In the genomic region with DNA sequence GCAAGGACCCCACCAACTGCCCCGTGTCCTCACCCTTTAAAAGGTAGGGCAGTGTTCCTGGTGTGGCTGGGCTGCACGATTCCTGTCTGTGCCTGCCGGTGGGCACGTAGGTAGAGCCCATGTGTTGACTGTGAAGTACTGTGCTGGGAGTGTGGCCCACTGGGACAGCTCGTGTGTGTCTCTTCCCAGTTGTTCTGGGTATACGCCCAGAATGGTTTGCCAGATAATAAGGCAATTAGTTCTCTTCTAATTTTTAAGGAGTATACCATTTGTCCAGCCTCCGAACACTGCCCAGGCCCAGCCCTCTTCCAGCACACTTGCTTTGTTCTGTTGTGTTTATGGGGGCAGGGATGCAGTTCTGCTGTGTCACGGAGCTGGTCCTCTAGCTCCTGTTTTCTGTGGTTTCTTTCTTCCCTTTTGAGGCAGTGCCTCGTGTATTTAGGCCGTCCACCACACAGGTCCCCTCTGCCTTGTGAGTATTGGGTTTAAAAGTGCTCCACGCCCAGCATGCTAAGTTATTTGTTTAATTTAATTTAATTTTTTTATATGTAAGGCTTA, we compare ENCODE assay signal across 12 mouse cellular contexts. TPM values are rescaled to one million over a fixed set of nuclear protein-coding genes. Genes with fewer than 3 reads are reported as not detected.
DNase-seq lines count a peak whose midpoint lies in the region; ATAC-seq and TF ChIP-seq lines count a peak whose summit lies in the region.
"Had no signal": no experiment of that assay in that cellular context is flagged by ENCODE, and none has a peak within 500 bp of the region (broad histone marks: within the 10 kb centered on the region; RNA-seq: fewer than 3 reads in every experiment).

No protein-coding gene starts in this region.

- peaks cover 41% of the 10 kb centered on the region for H3K4me1 ChIP-seq in lung, embryonic 15.5 days
- H3K4me1 ChIP-seq in brown adipose tissue, adult 24 weeks (ENCODE audit: control insufficient read depth, insufficient read depth, insufficient read length, low read length): peaks cover 31% of the 10 kb centered on the region
- H3K4me1 ChIP-seq in liver, embryonic 12.5 days: peaks cover 65% of the 10 kb centered on the region
- H3K4me1 ChIP-seq in small intestine, adult 2 months (ENCODE audit: control insufficient read depth, insufficient read depth, insufficient read length, low read length): peaks cover 29% of the 10 kb centered on the region

- intact Hi-C loops in left cerebral cortex, postnatal 10 days (cut with DNase I): no loop called here

- no peak for TF ChIP-seq CTCF in small intestine, adult 2 months (IDR thresholded peaks at IDR 0.05; ENCODE audit: extremely low read depth, insufficient read length, insufficient replicate concordance, low read depth, low read length)

- H3K9ac ChIP-seq in lung, embryonic 15.5 days: no peak overlapping the region
- H3K9ac ChIP-seq in liver, embryonic 12.5 days: peak overlapping the region; percentile 29

- no peak for TF ChIP-seq POLR2A in small intestine, adult 2 months (IDR thresholded peaks at IDR 0.05; ENCODE audit: low read depth, low read length)

- no peak overlapping the region for H3K4me2 ChIP-seq in lung, embryonic 15.5 days
- peak overlapping the region; percentile 33 for H3K4me2 ChIP-seq in liver, embryonic 12.5 days

- 62% methylated on average over 11 of the region's 11 CpGs for WGBS in lung, embryonic 15.5 days
- WGBS in liver, embryonic 12.5 days (ENCODE audit: insufficient replicate concordance): 30% methylated on average over 11 of the region's 11 CpGs
- WGBS in small intestine, adult 2 months: 74% methylated on average over 11 of the region's 11 CpGs

- DNase-seq in lung, postnatal 36 days: no peak
- DNase-seq in left cerebral cortex, postnatal 10 days (ENCODE audit: extremely low spot score in 1 of 2, low spot score in 2 of 2): no peak
- no peak for DNase-seq in layer of hippocampus, postnatal 14 days (ENCODE audit: low spot score in 2 of 2)
- DNase-seq: cerebellum, adult 9-10 months; kidney, postnatal 4 days had no signal

- no peak overlapping the region for H3K4me3 ChIP-seq in lung, embryonic 15.5 days
- H3K4me3 ChIP-seq in brown adipose tissue, adult 24 weeks (ENCODE audit: insufficient read depth, low read depth, low read length): no peak overlapping the region
- H3K4me3 ChIP-seq in liver, embryonic 12.5 days: no peak overlapping the region
- no peak overlapping the region for H3K4me3 ChIP-seq in small intestine, adult 2 months (ENCODE audit: low read depth, low read length)

- H3K27ac ChIP-seq in lung, embryonic 15.5 days: peak overlapping the region; percentile 11; the same call in 1 of the 2 replicates
- H3K27ac ChIP-seq in brown adipose tissue, adult 24 weeks (replicated peaks; ENCODE audit: low read depth, low read length): peak overlapping the region; percentile 4; the same call in 1 of the 2 replicates
- peak overlapping the region; percentile 32 for H3K27ac ChIP-seq in liver, embryonic 12.5 days
- peak overlapping the region; percentile 63 for H3K27ac ChIP-seq in small intestine, adult 2 months (ENCODE audit: insufficient read depth, low read depth, low read length)

- H3K9me3 ChIP-seq in lung, embryonic 15.5 days: no peaks in the 10 kb centered on the region
- H3K9me3 ChIP-seq in liver, embryonic 12.5 days (replicated peaks): no peaks in the 10 kb centered on the region

- no peaks in the 10 kb centered on the region for H3K36me3 ChIP-seq in lung, embryonic 15.5 days
- H3K36me3 ChIP-seq in liver, embryonic 12.5 days: no peaks in the 10 kb centered on the region
- H3K36me3 ChIP-seq in small intestine, adult 2 months (ENCODE audit: control insufficient read depth, insufficient read depth, low read length): no peaks in the 10 kb centered on the region

- ATAC-seq in lung, embryonic 15.5 days (ENCODE audit: borderline replicate concordance, extremely low read depth, low FRiP score, low TSS enrichment): no peak
- ATAC-seq in liver, embryonic 12.5 days: peak; percentile 14; the same call in 1 of the 2 replicates

- no peaks in the 10 kb centered on the region for H3K27me3 ChIP-seq in lung, embryonic 15.5 days
- H3K27me3 ChIP-seq in liver, embryonic 12.5 days (replicated peaks): no peaks in the 10 kb centered on the region
- no peaks in the 10 kb centered on the region for H3K27me3 ChIP-seq in small intestine, adult 2 months (ENCODE audit: control insufficient read depth, insufficient read depth, low read length)

RNA-seq across cellular contexts. Expression of gene Acot7, which starts 12.2 kb away (rescaled TPM):
- 67.6 and 72.5 TPM in 2 replicates for polyA plus RNA-seq in lung, embryonic 15.5 days (2015; fragmentation: Nextera tagmentation; extraction: Ambion mirVana)
- polyA plus RNA-seq in brown adipose tissue, adult 24 weeks (2012; ENCODE audit: insufficient read depth, insufficient read length, missing spikeins): 15.6 and 19.4 TPM in 2 replicates
- 33.0 and 36.2 TPM in 2 replicates for polyA plus RNA-seq in liver, embryonic 12.5 days (2016; fragmentation: Nextera tagmentation; extraction: Ambion mirVana)
- 30.0 and 33.4 TPM in 2 replicates for polyA plus RNA-seq in small intestine, adult 2 months (2012; rRNA removed)
- 100 to 1,000 TPM; 415 to 420 TPM for total RNA-seq in left cerebral cortex, postnatal 10 days (2021)
- 100 to 1,000 TPM; 352 to 388 TPM for total RNA-seq in layer of hippocampus, postnatal 14 days (2021)

RNA-seq across cellular contexts. Expression of gene Hes2, which starts 31.5 kb away (rescaled TPM):
- 0.26 and 0.61 TPM in 2 replicates for polyA plus RNA-seq in lung, embryonic 15.5 days (2015; fragmentation: Nextera tagmentation; extraction: Ambion mirVana)
- polyA plus RNA-seq in brown adipose tissue, adult 24 weeks (2012; ENCODE audit: insufficient read depth, insufficient read length, missing spikeins): not detected in 2 replicates
- 0.05 TPM in 1 of 2 replicates, not detected in the other for polyA plus RNA-seq in liver, embryonic 12.5 days (2016; fragmentation: Nextera tagmentation; extraction: Ambion mirVana)
- 8.3 and 51.7 TPM in 2 replicates for polyA plus RNA-seq in small intestine, adult 2 months (2012; rRNA removed)
- total RNA-seq in left cerebral cortex, postnatal 10 days (2021): not detected
- total RNA-seq in layer of hippocampus, postnatal 14 days (2021): not detected
- total RNA-seq: gastrocnemius, postnatal 4 days; liver, adult 2 months had no signal
- polyA plus RNA-seq: liver, adult 2 months; neural tube, embryonic 14.5 days had no signal

RNA-seq across cellular contexts. Expression of gene Espn, which starts 38.0 kb away (rescaled TPM):
- 11.4 and 13.4 TPM in 2 replicates for polyA plus RNA-seq in lung, embryonic 15.5 days (2015; fragmentation: Nextera tagmentation; extraction: Ambion mirVana)
- 1.0 TPM in 1 of 2 replicates, not detected in the other for polyA plus RNA-seq in brown adipose tissue, adult 24 weeks (2012; ENCODE audit: insufficient read depth, insufficient read length, missing spikeins)
- polyA plus RNA-seq in liver, embryonic 12.5 days (2016; fragmentation: Nextera tagmentation; extraction: Ambion mirVana): 2.6 and 2.9 TPM in 2 replicates
- polyA plus RNA-seq in small intestine, adult 2 months (2012; rRNA removed): 124 and 572 TPM in 2 replicates
- under 1 TPM; 0.32 to 0.41 TPM for total RNA-seq in left cerebral cortex, postnatal 10 days (2021)
- under 1 TPM; 0.57 to 0.94 TPM for total RNA-seq in layer of hippocampus, postnatal 14 days (2021)

Comparison
In these comparisons a context has a peak if more than half of its experiments do, and no peak if none do; other contexts are left out.
1. H3K27ac ChIP-seq: peak in every context shown above with its lines; median percentile 63 in small intestine, adult 2 months; 32 in liver, embryonic 12.5 days; 11 in lung, embryonic 15.5 days; 4 in brown adipose tissue, adult 24 weeks.